Mouse (Mus musculus) heart, adult 2 months (tissue): ENCODE results near the gene Ogdh.

Source experiments
- CTCF ChIP-seq: fragments of 200-600 bp; IDR thresholded peaks from 2 replicates; pipeline ENCODE4 v1.8.1; 2022; ENCODE audit warnings: antibody characterized with exemption, mild to moderate bottlenecking, moderate library complexity
- POLR2A ChIP-seq: fragments of 200-500 bp; IDR thresholded peaks from 2 replicates; pipeline ENCODE4 v1.6.1; 2011; ENCODE audit warnings: mild to moderate bottlenecking, low read depth, low read length, control low read depth; ENCODE audit not compliant: insufficient read depth

DNA sequence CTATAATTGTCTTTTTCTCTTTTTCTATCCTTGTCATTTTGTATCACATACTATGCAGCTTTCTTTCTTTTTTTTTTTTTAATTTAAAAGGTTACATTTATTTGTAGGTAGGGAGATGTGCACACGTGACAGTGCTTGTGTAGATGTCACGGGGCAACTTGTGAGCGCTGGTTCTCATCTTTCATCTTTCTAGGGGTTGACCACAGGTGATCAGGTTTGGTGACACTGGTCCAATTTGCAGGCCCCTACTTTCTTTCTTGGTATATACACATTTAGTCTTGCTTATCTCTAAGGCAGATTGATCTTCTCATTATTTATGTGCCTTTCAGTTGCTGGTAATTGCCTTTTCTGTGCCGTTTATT, 1.5 kb downstream of the Ogdh start:
- TF ChIP-seq POLR2A (no peak), CTCF (no peak)
